Mouse (Mus musculus) intestine, postnatal 0 days (tissue): ENCODE measurements around the gene Oit1. TPM values are rescaled to one million over a fixed set of nuclear protein-coding genes. Genes with fewer than 3 reads are reported as not detected.

Source experiments
- ATAC-seq: fragments of 200-750 bp; cut with Nextera tagmentation; 2 replicates; pipeline ENCODE4 v1.8.0; 2017; ENCODE audit warnings: mild to moderate bottlenecking, moderate TSS enrichment, moderate library complexity
- H3K27ac ChIP-seq: fragments of 300-500 bp; sonication (generic); 2 replicates; pipeline ENCODE4 v1.5.1; 2014; ENCODE audit warnings: mild to moderate bottlenecking, low read depth, low read length, moderate library complexity
- H3K27me3 ChIP-seq: fragments of 300-500 bp; sonication (generic); replicated peaks from 2 replicates; pipeline ENCODE4 v1.6.1; 2014; ENCODE audit warnings: low read length, mixed read lengths; ENCODE audit not compliant: control insufficient read depth, insufficient read depth
- H3K36me3 ChIP-seq: fragments of 300-500 bp; sonication (generic); 2 replicates; pipeline ENCODE4 v1.6.1; 2014; ENCODE audit warnings: mild to moderate bottlenecking, moderate library complexity; ENCODE audit not compliant: control insufficient read depth, insufficient read depth
- H3K4me1 ChIP-seq: fragments of 300-500 bp; sonication (generic); replicated peaks from 2 replicates; pipeline ENCODE4 v1.6.1; 2014; ENCODE audit warnings: antibody characterized with exemption, low read length, mixed read lengths; ENCODE audit not compliant: control insufficient read depth, insufficient read depth
- H3K4me2 ChIP-seq: fragments of 300-500 bp; sonication (generic); replicated peaks from 2 replicates; pipeline ENCODE4 v1.6.1; 2014; ENCODE audit warnings: low read depth, mild to moderate bottlenecking, moderate library complexity
- H3K4me3 ChIP-seq: fragments of 300-500 bp; sonication (generic); 2 replicates; pipeline ENCODE4 v1.5.1; 2014; ENCODE audit warnings: low read depth, low read length
- H3K9ac ChIP-seq: fragments of 300-500 bp; sonication (generic); 2 replicates; pipeline ENCODE4 v1.6.1; 2014; ENCODE audit warnings: mild to moderate bottlenecking, low read depth, low read length
- H3K9me3 ChIP-seq: fragments of 300-500 bp; sonication (generic); 2 replicates; pipeline ENCODE4 v1.6.1; 2016; ENCODE audit warnings: mixed run types; ENCODE audit not compliant: control insufficient read depth
- CTCF ChIP-seq: sonication (generic); IDR thresholded peaks from 2 replicates; pipeline ENCODE4 v1.5.1; 2016; ENCODE audit warnings: low read depth, mild to moderate bottlenecking, control low read depth, antibody characterized with exemption, moderate library complexity
- WGBS: fragments of 180-500 bp; shearing (Covaris S2); extraction: QIAGEN DNeasy Blood & Tissue Kit; methylation state at CpG from one replicate; pipeline ENCODE4 v1.1.7; 2014; 5-methylcytosine and 5-hydroxymethylcytosine counted together
- polyA plus RNA-seq: library from polyadenylated mRNA; unstranded; fragments of >200 nt; fragmentation: Nextera tagmentation; extraction: Ambion mirVana; gene quantifications from 2 replicates; pipeline ENCODE4 v1.2.1, GENCODE M21; 2015

Oit1 gene
- polyA plus RNA-seq, 1 experiment from 2014 or later, result 13.3 TPM

DNA sequence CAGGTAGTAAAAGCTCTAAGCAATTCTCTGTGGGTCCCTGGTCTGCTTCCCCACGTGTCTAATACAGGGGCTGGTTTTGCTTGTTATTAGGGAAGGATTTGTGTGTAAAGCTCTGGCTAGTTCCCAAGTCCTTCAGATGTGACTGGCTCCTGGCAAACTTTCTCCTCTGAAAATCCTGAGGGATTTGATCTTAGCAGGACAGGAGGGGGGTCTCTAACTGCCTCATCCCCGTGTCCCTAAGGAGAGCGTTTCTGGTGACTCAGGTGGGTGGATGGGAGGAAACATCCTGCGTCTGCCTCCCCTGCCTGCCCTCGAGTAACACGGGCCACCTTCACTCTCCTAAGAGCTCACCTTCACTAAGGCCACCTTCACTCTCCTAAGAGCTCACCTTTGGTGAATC lies 48.2 kb downstream of the Oit1 start:
- WGBS, result 73% methylated on average over 6 of the region's 6 CpGs
- no peak overlapping the region for H3K4me3 ChIP-seq
- H3K9ac ChIP-seq, result no peak overlapping the region
- TF ChIP-seq CTCF, result no peak
- no peak overlapping the region for H3K27ac ChIP-seq
- no peaks in the 10 kb centered on the region for H3K36me3 ChIP-seq
- no peak overlapping the region for H3K4me2 ChIP-seq
- H3K9me3 ChIP-seq, result no peaks in the 10 kb centered on the region
- no peak for ATAC-seq
- no peaks in the 10 kb centered on the region for H3K4me1 ChIP-seq
- no peaks in the 10 kb centered on the region for H3K27me3 ChIP-seq

DNA sequence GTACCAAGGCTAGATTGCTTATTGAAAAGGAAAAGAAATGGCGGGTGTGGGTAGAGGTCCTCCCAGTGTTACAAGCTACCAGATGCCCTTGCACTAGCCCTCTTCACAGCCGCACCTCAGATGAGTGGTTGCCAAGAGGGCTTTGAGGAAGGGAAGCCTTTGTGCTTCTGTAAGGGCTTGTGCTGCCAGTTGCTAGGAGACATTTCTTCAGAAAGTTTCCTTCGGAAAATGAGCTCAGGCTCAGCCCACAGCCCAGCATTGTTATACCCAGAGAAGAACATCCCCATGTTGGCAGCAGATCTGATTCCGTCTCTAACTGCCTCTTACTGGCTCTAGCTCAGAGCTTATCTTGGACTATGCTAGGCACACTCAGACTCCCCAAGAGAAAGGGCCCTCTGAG lies 49.0 kb downstream of the Oit1 start:
- ATAC-seq, result no peak
- H3K4me3 ChIP-seq, result no peak overlapping the region

DNA sequence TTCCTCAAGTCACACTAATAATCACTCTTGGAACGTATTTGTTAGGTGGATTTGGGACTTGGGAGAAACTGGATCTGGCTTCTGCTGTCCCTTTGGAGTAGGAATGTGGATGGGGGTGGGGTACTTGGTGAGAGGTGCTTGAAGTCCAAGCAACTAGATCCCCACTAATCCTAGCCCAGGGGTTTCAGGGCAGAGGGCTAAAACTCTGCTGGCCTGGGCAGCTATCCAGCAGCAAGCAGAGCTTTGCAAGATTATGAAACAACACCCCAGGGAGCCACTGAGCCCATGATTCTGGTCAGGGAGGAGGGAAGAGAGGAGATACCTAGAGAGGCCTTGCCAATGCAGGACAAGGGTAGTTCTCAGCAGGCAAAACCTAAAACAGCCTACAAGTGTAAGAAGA lies 51.2 kb downstream of the Oit1 start:
- H3K9ac ChIP-seq, result no peak overlapping the region
- no peak overlapping the region for H3K4me3 ChIP-seq
- no peak for TF ChIP-seq CTCF
- no peak for ATAC-seq
- H3K36me3 ChIP-seq, result no peaks in the 10 kb centered on the region
- H3K27ac ChIP-seq, result no peak overlapping the region
- H3K27me3 ChIP-seq, result no peaks in the 10 kb centered on the region
- no peaks in the 10 kb centered on the region for H3K4me1 ChIP-seq
- no peak overlapping the region for H3K4me2 ChIP-seq
- no peaks in the 10 kb centered on the region for H3K9me3 ChIP-seq
- 44% methylated on average over 1 of the region's 1 CpGs for WGBS

More for the DNA sequence above, 49.0 kb downstream of the Oit1 start:
- no peak overlapping the region for H3K27ac ChIP-seq
- H3K9me3 ChIP-seq, result no peaks in the 10 kb centered on the region
- WGBS, result 74% methylated on average over 4 of the region's 4 CpGs
- no peak for TF ChIP-seq CTCF
- no peaks in the 10 kb centered on the region for H3K27me3 ChIP-seq
- no peak overlapping the region for H3K4me2 ChIP-seq
- H3K9ac ChIP-seq, result no peak overlapping the region
- H3K36me3 ChIP-seq, result no peaks in the 10 kb centered on the region
- no peaks in the 10 kb centered on the region for H3K4me1 ChIP-seq

DNA sequence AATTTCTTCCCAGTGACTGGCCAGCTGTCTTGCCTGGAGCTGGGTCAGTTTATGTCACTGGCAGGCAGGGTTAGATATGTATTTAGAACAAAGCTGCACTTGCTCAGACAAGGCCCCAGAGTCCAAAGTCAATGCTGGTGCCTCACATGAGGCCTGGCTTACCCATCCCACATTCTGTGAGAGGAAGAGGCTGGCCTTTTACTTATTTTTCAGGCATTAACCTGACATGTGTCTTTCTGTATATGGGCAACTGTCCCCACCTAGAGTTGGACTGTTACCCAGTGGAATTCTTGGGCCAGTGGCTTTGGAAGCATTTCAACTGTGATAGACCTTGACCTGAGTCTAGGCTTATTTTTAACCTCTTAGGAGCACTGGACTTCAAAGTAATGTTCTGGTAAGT lies 51.6 kb downstream of the Oit1 start:
- ATAC-seq, result peak; percentile 78; the same call in 1 of the 2 replicates
- H3K4me1 ChIP-seq, result no peaks in the 10 kb centered on the region
- no peak overlapping the region for H3K27ac ChIP-seq
- H3K27me3 ChIP-seq, result no peaks in the 10 kb centered on the region
- 0 out of 2 replicates have a peak, but pooled peaks have one; percentile 10 for TF ChIP-seq CTCF
- no peak overlapping the region for H3K4me3 ChIP-seq
- no peak overlapping the region for H3K9ac ChIP-seq
- no peaks in the 10 kb centered on the region for H3K36me3 ChIP-seq
- H3K9me3 ChIP-seq, result no peaks in the 10 kb centered on the region
- H3K4me2 ChIP-seq, result no peak overlapping the region

DNA sequence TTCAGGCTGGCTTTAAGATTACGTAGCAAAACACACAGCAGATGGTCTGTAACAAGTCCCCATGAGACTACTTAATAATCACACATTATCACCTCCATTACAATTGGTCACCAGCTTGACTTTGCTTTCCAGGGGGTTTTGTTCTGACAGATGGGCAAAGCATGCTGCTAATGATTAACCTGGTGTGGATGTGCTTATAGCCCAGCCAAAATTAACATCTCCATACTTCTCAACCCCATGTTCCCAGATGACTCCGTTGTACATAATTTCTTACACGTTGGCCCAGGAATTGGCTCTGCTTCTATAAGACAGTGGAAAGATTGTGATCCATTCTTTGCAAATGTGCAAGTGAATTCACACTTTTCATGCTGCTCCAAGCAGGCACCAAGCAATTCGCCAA lies 52.8 kb downstream of the Oit1 start:
- ATAC-seq, result no peak
- no peak for TF ChIP-seq CTCF
- H3K36me3 ChIP-seq, result no peaks in the 10 kb centered on the region
- H3K27ac ChIP-seq, result no peak overlapping the region
- no peaks in the 10 kb centered on the region for H3K4me1 ChIP-seq
- no peak overlapping the region for H3K9ac ChIP-seq
- WGBS, result 84% methylated on average over 4 of the region's 4 CpGs
- no peak overlapping the region for H3K4me2 ChIP-seq
- no peaks in the 10 kb centered on the region for H3K9me3 ChIP-seq
- no peak overlapping the region for H3K4me3 ChIP-seq
- H3K27me3 ChIP-seq, result no peaks in the 10 kb centered on the region

DNA sequence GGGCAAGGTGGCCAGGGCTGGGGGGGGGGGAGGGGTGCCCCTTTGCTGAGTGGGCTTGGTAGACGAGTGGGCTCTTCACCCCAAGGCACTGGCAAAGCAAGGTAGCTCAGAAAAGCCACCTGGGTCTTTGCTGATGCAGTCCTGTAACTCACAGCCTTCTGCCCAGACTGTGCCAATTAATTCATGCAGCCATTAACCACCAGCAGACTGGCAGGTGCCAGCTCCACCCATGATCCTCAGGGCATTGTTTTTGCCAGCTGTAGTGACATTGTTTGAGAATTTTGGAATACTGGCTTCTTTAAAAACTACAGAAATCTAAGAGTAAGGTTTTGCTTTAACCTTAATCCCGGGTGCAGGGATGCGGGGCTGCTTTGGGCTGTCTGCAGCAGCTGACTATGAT lies 58.0 kb downstream of the Oit1 start:
- no peak overlapping the region for H3K9ac ChIP-seq
- TF ChIP-seq CTCF, result no peak
- no peak overlapping the region for H3K4me3 ChIP-seq
- no peaks in the 10 kb centered on the region for H3K4me1 ChIP-seq
- no peaks in the 10 kb centered on the region for H3K9me3 ChIP-seq
- WGBS, result 86% methylated on average over 3 of the region's 3 CpGs
- H3K4me2 ChIP-seq, result no peak overlapping the region
- ATAC-seq, result no peak
- H3K36me3 ChIP-seq, result no peaks in the 10 kb centered on the region
- H3K27me3 ChIP-seq, result peaks cover 30% of the 10 kb centered on the region
- H3K27ac ChIP-seq, result no peak overlapping the region
